Mouse (Mus musculus) liver, embryonic 14.5 days (tissue): ENCODE data around the gene Slc27a5.

ENCODE experiments used
- CTCF ChIP-seq: IDR thresholded peaks from 2 replicates; pipeline ENCODE4 v1.5.1; 2016; ENCODE audit warnings: antibody characterized with exemption, low read depth, control low read depth
- EP300 ChIP-seq: IDR thresholded peaks from 2 replicates; pipeline ENCODE4 v1.6.1; 2016; ENCODE audit warnings: antibody characterized with exemption, low read depth

DNA sequence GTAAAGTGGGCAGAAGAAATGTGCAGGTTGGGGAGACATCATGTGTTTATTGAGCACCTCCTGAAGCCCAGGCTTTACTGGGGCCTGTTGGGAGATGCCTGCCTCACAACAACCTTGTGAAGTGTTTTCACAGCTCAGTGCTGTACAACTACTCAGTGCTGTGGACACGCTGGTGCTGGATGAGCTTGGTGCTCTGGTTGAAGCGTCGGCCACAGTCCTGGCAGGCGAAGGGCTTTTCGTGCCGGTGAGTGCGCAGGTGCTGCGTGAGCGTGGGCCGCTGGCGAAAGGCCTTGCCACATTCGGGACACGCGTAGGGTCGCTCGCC lies 45.1 kb upstream of the Slc27a5 start:
- TF ChIP-seq CTCF = no peak
- TF ChIP-seq EP300 = no peak
